Mouse (Mus musculus) G1E (cell line): ENCODE measurements around the gene Sdccag8.

ENCODE experiments used
- CTCF ChIP-seq: IDR thresholded peaks from 2 replicates; pipeline ENCODE4 v1.5.1; 2012; ENCODE audit warnings: low read depth, low read length, inconsistent platforms, mixed read lengths
- GATA1 ChIP-seq: IDR thresholded peaks from 2 replicates; pipeline ENCODE4 v1.6.1; 2012; ENCODE audit warnings: borderline replicate concordance, low read length, inconsistent platforms, mixed read lengths

GRCm38 (mm10) chr1:176926009-176926408 is 111.5 kb downstream of the Sdccag8 start:
- TF ChIP-seq CTCF (no peak), GATA1 (no peak)
